Mouse (Mus musculus) CH12.LX (cell line): ENCODE measurements at regions not wholly inside any gene's neighbourhood (a gene's known extent, or its start where the extent isn't known, plus 50 kb on each side); places are given as distances from the start of the nearest gene placed in this dataset.

Source experiments
- CHD1 ChIP-seq: IDR thresholded peaks from 2 replicates; pipeline ENCODE4 v1.6.1; 2012; ENCODE audit warnings: low read depth, low read length, improper control_type of control experiment, inconsistent platforms
- CTCF ChIP-seq, 2 experiments: IDR thresholded peaks in 1 of 2; conservative IDR thresholded peaks in 1 of 2; 2 replicates each; pipeline ENCODE4 v1.5.1; 2011 to 2012; ENCODE audit warnings: low read depth in 2 of 2, low read length in 2 of 2, improper control_type of control experiment in 1 of 2, inconsistent platforms in 1 of 2, mild to moderate bottlenecking in 1 of 2, moderate library complexity in 1 of 2
- E2F4 ChIP-seq: IDR thresholded peaks from 2 replicates; pipeline ENCODE4 v1.6.1; 2011; ENCODE audit warnings: low read depth, low read length, improper control_type of control experiment; ENCODE audit not compliant: insufficient replicate concordance
- EP300 ChIP-seq: IDR thresholded peaks from 2 replicates; pipeline ENCODE4 v1.6.1; 2011; ENCODE audit warnings: low read length, improper control_type of control experiment
- HCFC1 ChIP-seq: IDR thresholded peaks from 2 replicates; pipeline ENCODE4 v1.6.1; 2012; ENCODE audit warnings: low read depth, mild to moderate bottlenecking, inconsistent platforms, low read length, improper control_type of control experiment
- POLR2A ChIP-seq: IDR thresholded peaks from 2 replicates; pipeline ENCODE4 v1.6.1; 2011; ENCODE audit warnings: low read depth, mild to moderate bottlenecking, improper control_type of control experiment, low read length
- RCOR1 ChIP-seq: conservative IDR thresholded peaks from 2 replicates; pipeline ENCODE4 v1.6.1; 2012; ENCODE audit warnings: low read depth, mild to moderate bottlenecking, inconsistent platforms, low read length, improper control_type of control experiment
- UBTF ChIP-seq: IDR thresholded peaks from 2 replicates; pipeline ENCODE4 v1.6.1; 2012; ENCODE audit warnings: low read depth, mild to moderate bottlenecking, inconsistent platforms, low read length, improper control_type of control experiment, moderate library complexity
- ZNF384 ChIP-seq: IDR thresholded peaks from 2 replicates; pipeline ENCODE4 v1.6.1; 2012; ENCODE audit warnings: low read depth, low read length, improper control_type of control experiment, inconsistent platforms

DNA sequence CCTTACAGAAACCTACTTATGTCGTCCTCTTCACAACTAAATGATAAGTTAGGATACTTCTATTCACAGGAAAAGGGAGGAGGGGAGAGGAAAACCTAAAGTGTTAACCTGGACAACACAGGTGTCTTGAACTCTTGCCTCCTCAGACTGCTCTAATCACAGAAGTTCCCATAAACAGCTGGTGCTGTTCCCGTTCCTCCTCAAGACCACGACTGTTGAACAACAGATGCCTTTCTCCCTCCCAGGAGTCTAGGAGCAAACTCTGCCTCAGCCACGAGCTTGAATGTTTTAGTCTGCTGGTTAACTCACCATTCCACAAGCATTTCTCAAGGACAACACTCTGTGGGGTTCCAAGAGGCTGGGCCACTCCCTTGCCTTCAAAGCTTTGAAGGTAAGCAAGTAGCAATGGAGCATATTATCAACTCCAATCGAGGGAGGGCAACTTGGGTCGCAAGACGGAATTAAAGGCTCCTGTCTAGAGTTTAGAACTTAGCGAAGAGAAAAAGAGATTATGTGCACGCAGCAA lies 186.6 kb upstream of the Bcl6 start:
- TF ChIP-seq UBTF (no peak), RCOR1 (no peak), CTCF (conservative IDR thresholded peaks at IDR 0.05 in 1 of 2, IDR thresholded peaks at IDR 0.05 in 1 of 2; ENCODE audit: low read depth in 2 of 2, low read length in 2 of 2) (no peak), POLR2A (no peak), E2F4 (no peak), HCFC1 (no peak), EP300 (no peak), CHD1 (no peak), ZNF384 (no peak)
